Mouse (Mus musculus): ENCODE data around the gene Pafah1b2.

GRCm38 (mm10) chr9:46033058-46033457 lies 20.6 kb upstream of the Pafah1b2 start:
- TF ChIP-seq CTCF (conservative IDR thresholded peaks at IDR 0.05; ENCODE audit: low read length) (no peak), POU5F1 (IDR thresholded peaks at IDR 0.05; ENCODE audit: borderline replicate concordance, low read length) (no peak)

All from E14TG2a.4 (cell line).